Mouse (Mus musculus) c-Kit-positive CD71-positive TER-119-positive erythroid progenitor cells, embryonic 14.5 days (primary cell): ENCODE results near the gene Hat1.

ENCODE experiments used
- DNase-seq: peaks from one replicate; pipeline ENCODE4 v3.0.0-alpha.2; 2013; ENCODE audit warnings: low spot score

Hat1 gene

GRCm38 (mm10) chr2:71462553-71462952, 73.8 kb downstream of the Hat1 start:
- DNase-seq = no peak

GRCm38 (mm10) chr2:71466103-71466502, 77.3 kb downstream of the Hat1 start:
- no peak for DNase-seq

GRCm38 (mm10) chr2:71466861-71467450, 78.2 kb downstream of the Hat1 start:
- DNase-seq = no peak

DNA sequence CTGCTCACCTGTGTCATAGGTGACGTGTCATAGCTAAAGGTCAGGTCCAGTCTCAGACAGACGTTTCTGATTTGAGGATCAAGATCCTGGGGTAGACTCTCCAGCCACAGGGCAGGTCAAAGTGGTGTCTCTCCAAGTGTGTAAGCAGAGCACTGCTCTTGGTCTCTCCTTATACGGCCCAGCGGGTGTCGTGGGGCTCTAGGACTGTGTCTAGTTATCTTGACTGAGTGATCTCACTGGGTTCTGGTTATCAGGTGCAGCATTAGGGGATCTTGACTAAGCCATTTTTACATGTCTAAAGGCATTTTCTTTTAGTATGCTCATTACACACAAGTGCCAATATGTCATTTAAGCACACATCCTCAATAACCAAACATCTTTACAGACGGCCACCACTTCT, 82.3 kb downstream of the Hat1 start:
- no peak for DNase-seq

- DNase-seq = no peak
These were observed 85.1 kb downstream of the Hat1 start for GRCm38 (mm10) chr2:71473830-71474229.

- DNase-seq = no peak
These were observed 85.6 kb downstream of the Hat1 start for GRCm38 (mm10) chr2:71474345-71474744.

GRCm38 (mm10) chr2:71475311-71475710, 86.6 kb downstream of the Hat1 start:
- DNase-seq = no peak

GRCm38 (mm10) chr2:71475760-71476159, 87.0 kb downstream of the Hat1 start:
- no peak for DNase-seq

DNA sequence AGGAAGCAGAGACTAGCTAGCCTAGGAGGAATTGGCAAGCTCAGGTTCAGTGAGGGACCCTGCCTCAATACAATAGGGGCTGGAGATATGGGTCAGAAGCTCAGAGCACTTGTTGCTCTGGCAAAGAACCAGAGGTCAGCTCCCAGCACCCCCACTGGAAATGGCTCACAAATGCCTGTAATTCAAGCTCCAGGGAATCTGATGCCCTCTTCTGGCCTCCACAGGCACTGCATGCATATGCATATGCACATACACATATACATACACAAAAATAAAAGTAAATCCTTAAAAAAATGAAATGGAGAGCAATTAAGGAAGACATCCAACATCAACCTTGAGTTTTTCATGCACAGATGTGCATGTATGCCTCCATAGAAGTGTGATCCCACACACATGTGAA, 89.0 kb downstream of the Hat1 start:
- DNase-seq = no peak

- no peak for DNase-seq
These were observed 91.2 kb downstream of the Hat1 start for GRCm38 (mm10) chr2:71479917-71480316.

- no peak for DNase-seq
These were observed 93.1 kb downstream of the Hat1 start for GRCm38 (mm10) chr2:71481825-71482224.

DNA sequence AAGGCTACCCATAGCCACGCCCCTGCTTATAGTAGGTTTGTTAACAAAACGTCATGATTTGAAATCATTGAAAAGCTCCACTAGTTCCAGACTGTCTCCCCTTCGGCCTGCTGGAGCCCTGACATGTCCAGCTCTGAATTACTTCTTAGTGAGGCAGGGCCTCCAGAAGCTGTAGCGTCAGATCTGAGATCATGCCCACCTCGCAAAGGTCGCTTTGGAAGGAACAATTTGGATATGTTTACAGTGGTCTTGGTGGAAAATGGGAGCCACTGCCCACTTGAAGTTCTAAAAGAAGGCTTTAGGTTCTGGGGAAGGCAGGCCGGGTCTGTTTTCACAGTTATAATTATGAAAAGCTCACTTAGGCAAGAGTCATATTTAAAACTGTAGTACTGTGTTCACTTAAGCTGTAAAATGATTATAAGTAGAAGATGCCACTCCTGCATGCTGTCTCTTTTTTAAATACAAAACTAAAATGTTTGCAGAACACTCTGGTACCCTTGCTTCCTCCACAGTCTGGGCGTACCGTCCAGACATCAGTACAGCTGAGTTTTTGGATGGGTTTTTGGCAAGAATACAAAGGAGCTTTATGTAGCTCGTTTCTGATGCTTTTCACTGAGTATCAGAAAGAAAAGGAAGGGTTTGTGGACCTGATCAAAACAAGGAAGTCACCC, 94.4 kb downstream of the Hat1 start:
- no peak for DNase-seq

- no peak for DNase-seq
These were observed 94.9 kb downstream of the Hat1 start for GRCm38 (mm10) chr2:71483717-71484066.
